Mouse (Mus musculus) liver, postnatal 0 days (tissue): ENCODE data around the gene Sik2. TPM values are rescaled to one million over a fixed set of nuclear protein-coding genes. Genes with fewer than 3 reads are reported as not detected.
A peak's percentile ranks its signal among the peaks of the same experiment; 100 is the strongest.

ENCODE experiments used
- ATAC-seq: fragments of 200-750 bp; cut with Nextera tagmentation; 2 replicates; pipeline ENCODE4 v1.8.0; 2017; ENCODE audit warnings: mild to moderate bottlenecking, moderate library complexity
- DNase-seq: peaks from one replicate; pipeline ENCODE4 v3.0.0-alpha.2; 2016
- H3K27ac ChIP-seq: fragments of 300-500 bp; sonication (generic); 2 replicates; pipeline ENCODE4 v1.5.1; 2014; ENCODE audit warnings: antibody characterized with exemption, moderate library complexity, mild to moderate bottlenecking, low read depth
- H3K27me3 ChIP-seq: fragments of 300-500 bp; sonication (generic); 2 replicates; pipeline ENCODE4 v1.6.1; 2014; ENCODE audit warnings: low read length, control low read depth, mixed read lengths; ENCODE audit not compliant: insufficient read depth
- H3K36me3 ChIP-seq: fragments of 300-500 bp; sonication (generic); replicated peaks from 2 replicates; pipeline ENCODE4 v1.6.1; 2014; ENCODE audit warnings: mild to moderate bottlenecking, control low read depth, low read length, moderate library complexity, mixed read lengths; ENCODE audit not compliant: insufficient read depth
- H3K4me1 ChIP-seq: fragments of 300-500 bp; sonication (generic); 2 replicates; pipeline ENCODE4 v1.6.1; 2014; ENCODE audit warnings: antibody characterized with exemption, mild to moderate bottlenecking, control low read depth; ENCODE audit not compliant: insufficient read depth
- H3K4me2 ChIP-seq: fragments of 300-500 bp; sonication (generic); 2 replicates; pipeline ENCODE4 v1.6.1; 2014; ENCODE audit warnings: low read depth, mild to moderate bottlenecking, low read length, moderate library complexity, mixed read lengths
- H3K4me3 ChIP-seq: fragments of 300-500 bp; sonication (generic); 2 replicates; pipeline ENCODE4 v1.5.1; 2014; ENCODE audit warnings: low read depth, low read length
- H3K9ac ChIP-seq: fragments of 300-500 bp; sonication (generic); replicated peaks from 2 replicates; pipeline ENCODE4 v1.6.1; 2014; ENCODE audit warnings: mild to moderate bottlenecking, moderate library complexity
- H3K9me3 ChIP-seq: fragments of 300-500 bp; sonication (generic); 2 replicates; pipeline ENCODE4 v1.6.1; 2016; ENCODE audit warnings: mild to moderate bottlenecking, control low read depth, low read length, mixed read lengths
- CTCF ChIP-seq: sonication (generic); IDR thresholded peaks from 2 replicates; pipeline ENCODE4 v1.5.1; 2016; ENCODE audit warnings: antibody characterized with exemption, low read depth
- EP300 ChIP-seq: IDR thresholded peaks from 2 replicates; pipeline ENCODE4 v1.6.1; 2016; ENCODE audit warnings: antibody characterized with exemption, low read depth, mild to moderate bottlenecking
- WGBS: fragments of 180-500 bp; shearing (Covaris S2); extraction: QIAGEN DNeasy Blood & Tissue Kit; methylation state at CpG from one replicate; pipeline ENCODE4 v1.1.7; 2014; ENCODE audit not compliant: insufficient replicate concordance; 5-methylcytosine and 5-hydroxymethylcytosine counted together
- polyA plus RNA-seq: library from polyadenylated mRNA; unstranded; fragments of >200 nt; fragmentation: Nextera tagmentation; extraction: Ambion mirVana; gene quantifications from 2 replicates; pipeline ENCODE4 v1.2.1, GENCODE M21; 2015

Sik2 gene
- polyA plus RNA-seq, 1 experiment from 2014 or later = 5.3 TPM

- Histone ChIP-seq H3K9me3 (no peaks in the 10 kb centered on the region), H3K27me3 (no peaks in the 10 kb centered on the region), H3K9ac (no peak overlapping the region), H3K27ac (no peak overlapping the region), H3K4me2 (no peak overlapping the region), H3K36me3 (peaks cover 3% of the 10 kb centered on the region; the same call in 1 of the 2 replicates), H3K4me1 (peaks cover 39% of the 10 kb centered on the region), H3K4me3 (no peak overlapping the region)
- TF ChIP-seq EP300 (no peak), CTCF (no peak)
- ATAC-seq (0 out of 2 replicates have a peak, but pooled peaks have one; percentile 3), DNase-seq (no peak)
- WGBS = 67% methylated on average over 5 of the region's 5 CpGs
Observed at GRCm38 (mm10) chr9:50848821-50849220, 160.1 kb downstream of the Sik2 start.

GRCm38 (mm10) chr9:50847606-50848368 is 161.1 kb downstream of the Sik2 start:
- Histone ChIP-seq H3K27ac (0 out of 2 replicates have a peak overlapping the region, but pooled peaks have one; percentile 24), H3K9ac (no peak overlapping the region; the same call in 1 of the 2 replicates), H3K27me3 (no peaks in the 10 kb centered on the region), H3K4me2 (no peak overlapping the region), H3K9me3 (no peaks in the 10 kb centered on the region), H3K4me3 (no peak overlapping the region), H3K36me3 (peaks cover 5% of the 10 kb centered on the region), H3K4me1 (peaks cover 30% of the 10 kb centered on the region)
- peak; percentile 7; the same call in 1 of the 2 replicates for ATAC-seq
- WGBS = 63% methylated on average over 12 of the region's 12 CpGs
- TF ChIP-seq EP300 = no peak
- TF ChIP-seq CTCF = no peak
- no peak for DNase-seq

- H3K9me3 ChIP-seq = no peaks in the 10 kb centered on the region
- H3K4me1 ChIP-seq = peaks cover 28% of the 10 kb centered on the region
- no peak overlapping the region for H3K4me2 ChIP-seq
- TF ChIP-seq EP300 (no peak), CTCF (no peak)
- H3K4me3 ChIP-seq = no peak overlapping the region
- ATAC-seq = no peak
- no peak overlapping the region for H3K9ac ChIP-seq
- no peaks in the 10 kb centered on the region for H3K27me3 ChIP-seq
- 85% methylated on average over 6 of the region's 6 CpGs for WGBS
- no peak overlapping the region for H3K27ac ChIP-seq
- peaks cover 5% of the 10 kb centered on the region for H3K36me3 ChIP-seq
- DNase-seq = no peak
Observed at GRCm38 (mm10) chr9:50847133-50847532, 161.7 kb downstream of the Sik2 start.

- H3K4me1 ChIP-seq = peaks cover 30% of the 10 kb centered on the region
- no peak overlapping the region for H3K4me3 ChIP-seq
- H3K27ac ChIP-seq = no peak overlapping the region
- no peaks in the 10 kb centered on the region for H3K9me3 ChIP-seq
- ATAC-seq (no peak), DNase-seq (no peak)
- H3K9ac ChIP-seq = no peak overlapping the region
- H3K27me3 ChIP-seq = no peaks in the 10 kb centered on the region
- 72% methylated on average over 9 of the region's 9 CpGs for WGBS
- peaks cover 5% of the 10 kb centered on the region for H3K36me3 ChIP-seq
- H3K4me2 ChIP-seq = no peak overlapping the region
- TF ChIP-seq CTCF (no peak), EP300 (no peak)
Observed at GRCm38 (mm10) chr9:50845547-50845946, 163.3 kb downstream of the Sik2 start.

- no peak for TF ChIP-seq CTCF
- no peak for TF ChIP-seq EP300
- no peaks in the 10 kb centered on the region for H3K27me3 ChIP-seq
- no peak within 1 kb of the TSS for H3K4me2 ChIP-seq
- no peak within 1 kb of the TSS for H3K9ac ChIP-seq
- WGBS = 72% methylated on average over 3 of the region's 3 CpGs
- H3K4me1 ChIP-seq = peaks cover 28% of the 10 kb centered on the region
- H3K27ac ChIP-seq = no peak within 1 kb of the TSS
- H3K4me3 ChIP-seq = no peak within 1 kb of the TSS
- peaks cover 5% of the 10 kb centered on the region for H3K36me3 ChIP-seq
- no peak for ATAC-seq
- DNase-seq = no peak
- H3K9me3 ChIP-seq = no peaks in the 10 kb centered on the region
Observed at GRCm38 (mm10) chr9:50845081-50845480, 163.8 kb downstream of the Sik2 start, which contains the start of gene Ppp2r1b. TSS of gene Ppp2r1b (plus strand) at chr9:50845301.

Other genes with a start within 250 kb of the Sik2 start
- 4.9 and 6.6 TPM in 2 replicates for gene Fdxacb1, start 240.8 kb downstream of the Sik2 start, polyA plus RNA-seq
- 7.5 and 8.6 TPM in 2 replicates for gene Alg9, start 234.1 kb downstream of the Sik2 start, polyA plus RNA-seq
- gene 1110032A03Rik, start 233.6 kb downstream of the Sik2 start, polyA plus RNA-seq = 34.6 and 36.2 TPM in 2 replicates
- gene Ppp2r1b, start 163.8 kb downstream of the Sik2 start, polyA plus RNA-seq = 18.8 and 29.0 TPM in 2 replicates
- not detected in 2 replicates for gene Btg4, start 51.8 kb upstream of the Sik2 start, polyA plus RNA-seq
- gene Layn, start 68.0 kb upstream of the Sik2 start, polyA plus RNA-seq = 0.87 and 1.2 TPM in 2 replicates
- not detected in 2 replicates for gene 4833427G06Rik, start 93.0 kb upstream of the Sik2 start, polyA plus RNA-seq
- not detected in 2 replicates for gene Gm32742, start 156.4 kb upstream of the Sik2 start, polyA plus RNA-seq
- 7.6 and 8.4 TPM in 2 replicates for gene Pou2af1, start 204.6 kb upstream of the Sik2 start, polyA plus RNA-seq